Mouse (Mus musculus): ENCODE results near the gene Card6.

DNA sequence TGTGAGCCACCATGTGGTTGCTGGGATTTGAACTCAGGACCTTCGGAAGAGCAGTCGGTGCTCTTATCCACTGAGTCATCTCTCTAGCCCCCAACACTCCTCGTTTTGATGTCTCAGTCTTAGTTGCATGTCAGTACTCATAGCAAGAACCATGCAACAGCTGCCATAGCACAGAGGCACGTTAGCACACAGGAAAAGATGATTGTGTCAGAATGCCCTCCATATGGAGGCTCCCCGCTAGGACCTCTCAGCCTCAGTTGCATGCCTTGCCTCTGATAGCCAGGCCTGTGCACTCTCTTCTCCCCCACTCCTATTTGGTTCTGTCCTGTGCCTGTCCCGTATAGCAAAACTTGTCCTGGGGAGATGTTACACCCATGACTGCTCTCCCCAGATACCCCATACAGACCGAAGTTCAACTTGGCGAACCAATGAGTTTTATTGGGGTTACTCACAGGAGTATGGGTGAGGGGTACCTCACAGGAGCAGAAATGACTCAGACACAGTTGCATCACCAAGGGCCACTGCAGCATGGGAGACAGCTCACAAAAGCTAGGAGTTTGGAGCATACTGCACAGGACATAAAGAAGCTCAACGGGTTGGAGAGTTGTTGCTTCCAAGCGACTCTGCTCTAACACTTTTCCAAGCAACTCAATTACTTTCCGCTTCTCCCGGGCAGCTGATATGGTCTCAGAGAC, 20.9 kb upstream of the Card6 start:
- TF ChIP-seq CTCF (IDR thresholded peaks at IDR 0.05; ENCODE audit: low read depth): no peak
- TF ChIP-seq EP300 (optimal IDR thresholded peaks at IDR 0.05): no peak
